Mouse (Mus musculus) testis, adult 2 months (tissue): ENCODE data around the gene Hrc.

Experiments
- CTCF ChIP-seq: fragments of 200-500 bp; IDR thresholded peaks from 2 replicates; pipeline ENCODE4 v1.5.1; 2012; ENCODE audit warnings: low read depth, mild to moderate bottlenecking, inconsistent platforms, low read length, moderate library complexity; ENCODE audit not compliant: control insufficient read depth, insufficient read depth, insufficient replicate concordance
- POLR2A ChIP-seq: fragments of 200-500 bp; IDR thresholded peaks from 2 replicates; pipeline ENCODE4 v1.6.1; 2012; ENCODE audit warnings: low read depth, mild to moderate bottlenecking, inconsistent platforms, low read length, moderate library complexity; ENCODE audit not compliant: control insufficient read depth

- TF ChIP-seq CTCF (no peak), POLR2A (no peak)
Measured at GRCm38 (mm10) chr7:45323069-45323468, 12.0 kb upstream of the Hrc start.
